Mouse (Mus musculus): Measurements from ENCODE around the gene Myh11. TPM values are rescaled to one million over a fixed set of nuclear protein-coding genes. Genes with fewer than 3 reads are reported as not detected.
"Not testable (repeated sequence)": the region's sequence is repeated elsewhere in the genome, so short reads cannot be mapped to it uniquely, and the experiment has no call there.

The Myh11 gene
- polyA plus RNA-seq, 1 experiment = not detected

DNA sequence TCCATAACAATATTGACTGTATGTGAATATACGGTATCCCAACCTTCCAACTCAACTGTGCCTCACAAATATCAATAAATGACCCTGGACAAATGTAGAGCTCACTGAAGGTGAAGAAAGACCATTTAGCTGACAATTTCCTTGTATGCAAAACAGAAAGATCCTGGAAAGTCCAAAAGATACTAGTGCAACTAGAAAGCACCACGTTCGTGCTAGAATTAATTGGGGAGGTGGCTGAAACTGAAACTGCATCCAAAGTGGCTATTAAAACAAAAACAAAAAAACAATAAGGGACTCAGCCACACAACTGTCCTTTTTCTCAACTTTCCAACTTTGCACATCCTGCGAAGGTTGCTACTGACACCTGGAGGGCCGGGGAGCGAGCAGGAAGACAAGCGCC is 132.6 kb downstream of the Myh11 start:
- peaks cover 23% of the 10 kb centered on the region for H3K36me3 ChIP-seq (replicated peaks; ENCODE audit: low read length)
- H3K4me3 ChIP-seq (replicated peaks) = peak overlapping the region; percentile 100
- peaks cover 37% of the 10 kb centered on the region for H3K4me1 ChIP-seq
- H3K27me3 ChIP-seq (replicated peaks) = no peaks in the 10 kb centered on the region
- H3K9me3 ChIP-seq = no peaks in the 10 kb centered on the region
- TF ChIP-seq FLI1 (IDR thresholded peaks at IDR 0.05; ENCODE audit: low read length) (no peak), GATA1 (IDR thresholded peaks at IDR 0.05; ENCODE audit: borderline replicate concordance, low read length) (no peak)

DNA sequence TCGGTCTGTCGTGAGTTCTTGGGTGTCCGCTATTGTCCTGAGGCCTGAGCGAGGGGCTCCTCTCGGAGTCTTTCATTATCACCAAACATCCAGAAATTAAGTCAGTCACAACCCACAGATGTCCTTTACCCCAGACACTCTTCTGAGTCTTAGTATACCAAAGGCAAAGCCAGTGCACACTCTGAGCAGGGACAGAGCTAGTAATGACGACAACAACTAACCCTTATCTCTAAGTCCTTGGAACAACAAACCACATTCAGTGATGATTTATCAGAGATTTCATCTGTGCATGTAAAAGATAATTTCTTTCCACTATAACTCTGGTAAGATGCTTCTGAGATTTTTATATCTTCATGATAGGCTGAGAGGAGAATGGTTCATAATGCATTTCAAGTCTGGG is 134.9 kb downstream of the Myh11 start:
- no peak for TF ChIP-seq GATA1 (IDR thresholded peaks at IDR 0.05; ENCODE audit: borderline replicate concordance, low read length)
- no peak for TF ChIP-seq FLI1 (IDR thresholded peaks at IDR 0.05; ENCODE audit: low read length)
- no peaks in the 10 kb centered on the region for H3K27me3 ChIP-seq (replicated peaks)
- peaks cover 27% of the 10 kb centered on the region for H3K4me1 ChIP-seq
- H3K9me3 ChIP-seq = no peaks in the 10 kb centered on the region
- peaks cover 46% of the 10 kb centered on the region for H3K36me3 ChIP-seq (replicated peaks; ENCODE audit: low read length)
- no peak overlapping the region for H3K4me3 ChIP-seq (replicated peaks)

DNA sequence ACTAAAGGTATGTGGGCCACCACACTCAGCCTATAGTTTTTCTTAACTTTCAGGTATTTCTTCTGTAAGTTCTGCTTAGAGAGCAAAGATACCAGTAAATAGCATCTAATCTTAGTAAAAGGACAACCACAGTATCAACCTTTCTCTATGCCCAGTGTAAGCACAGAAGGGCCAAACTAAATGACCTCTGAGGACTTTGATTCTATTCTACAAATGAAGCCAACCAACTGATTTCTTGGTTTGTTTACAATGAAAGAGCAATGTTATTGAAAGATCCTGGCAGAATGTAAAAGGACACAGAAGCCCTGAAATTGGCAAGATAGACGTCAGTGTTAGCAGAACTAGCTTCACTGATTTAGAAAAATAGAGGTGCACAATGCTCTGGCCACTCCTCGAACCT is 135.5 kb downstream of the Myh11 start:
- H3K27me3 ChIP-seq (replicated peaks); H3K4me3 ChIP-seq (replicated peaks); H3K9me3 ChIP-seq: not testable (repeated sequence)
- Histone ChIP-seq H3K36me3 (replicated peaks; ENCODE audit: low read length) (peaks cover 52% of the 10 kb centered on the region), H3K4me1 (peaks cover 27% of the 10 kb centered on the region)

DNA sequence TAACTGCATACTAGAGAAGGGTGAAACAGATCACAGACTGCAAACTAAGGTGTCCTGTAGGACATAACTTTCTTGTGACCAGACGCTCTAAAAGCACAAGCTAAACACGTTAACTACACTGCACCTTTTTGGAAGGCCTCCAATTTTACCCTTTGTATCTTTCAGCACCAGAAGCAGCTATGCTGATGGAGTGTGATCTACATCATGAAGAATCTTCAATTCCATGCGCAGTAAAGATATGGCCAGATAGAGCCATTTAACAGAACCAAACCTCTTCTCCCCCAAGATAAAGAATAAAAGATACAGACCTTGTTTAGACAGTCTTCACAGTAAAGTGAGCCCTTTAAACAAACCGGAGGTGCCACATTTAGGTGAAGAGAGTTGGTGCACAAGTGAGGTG is 139.5 kb downstream of the Myh11 start:
- Histone ChIP-seq H3K4me3 (replicated peaks) (no peak overlapping the region), H3K27me3 (replicated peaks) (no peaks in the 10 kb centered on the region), H3K4me1 (peaks cover 5% of the 10 kb centered on the region), H3K9me3 (no peaks in the 10 kb centered on the region), H3K36me3 (replicated peaks; ENCODE audit: low read length) (peaks cover 83% of the 10 kb centered on the region)
- TF ChIP-seq FLI1 (IDR thresholded peaks at IDR 0.05; ENCODE audit: low read length) = no peak
- TF ChIP-seq GATA1 (IDR thresholded peaks at IDR 0.05; ENCODE audit: borderline replicate concordance, low read length) = no peak

DNA sequence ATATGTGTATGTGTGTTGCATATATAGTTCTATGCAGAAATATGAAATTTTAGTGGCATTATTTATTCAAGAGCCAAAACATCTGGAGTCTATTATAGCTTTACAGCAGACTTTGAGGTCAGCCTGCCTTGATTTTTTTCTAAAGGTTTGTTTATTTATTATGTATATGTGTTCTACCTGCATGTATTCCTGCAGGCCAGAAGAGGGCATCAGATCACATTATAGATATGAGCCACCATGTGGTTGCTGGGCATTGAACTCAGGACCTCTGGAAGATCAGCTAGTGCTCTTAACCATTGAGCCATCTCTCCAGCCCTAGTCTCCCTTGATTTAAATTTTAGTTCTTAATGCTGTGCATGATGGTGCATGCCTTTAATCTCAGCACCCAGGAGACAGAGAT is 143.5 kb downstream of the Myh11 start:
- H3K4me1 ChIP-seq = no peaks in the 10 kb centered on the region; the same call in 1 of the 2 replicates
- no peak overlapping the region for H3K4me3 ChIP-seq (replicated peaks)
- H3K27me3 ChIP-seq (replicated peaks) = no peaks in the 10 kb centered on the region
- peaks cover 95% of the 10 kb centered on the region for H3K36me3 ChIP-seq (replicated peaks; ENCODE audit: low read length)
- H3K9me3 ChIP-seq = no peaks in the 10 kb centered on the region
- TF ChIP-seq FLI1 (IDR thresholded peaks at IDR 0.05; ENCODE audit: low read length) (no peak), GATA1 (IDR thresholded peaks at IDR 0.05; ENCODE audit: borderline replicate concordance, low read length) (no peak)

Other genes starting within 250 kb of the Myh11 start
- gene Nde1, start 128.1 kb downstream of the Myh11 start, polyA plus RNA-seq (2012; ENCODE audit: insufficient read depth, low replicate concordance) = 10.7 and 23.7 TPM in 2 replicates
- gene Marf1, start 128.0 kb downstream of the Myh11 start, polyA plus RNA-seq (2012; ENCODE audit: insufficient read depth, low replicate concordance) = 0.70 and 1.1 TPM in 2 replicates
- gene Fopnl, start 26.0 kb upstream of the Myh11 start, polyA plus RNA-seq (2012; ENCODE audit: insufficient read depth, low replicate concordance) = 5.5 and 17.8 TPM in 2 replicates
- 2.0 and 5.1 TPM in 2 replicates for gene Abcc1, start 70.2 kb upstream of the Myh11 start, polyA plus RNA-seq (2012; ENCODE audit: insufficient read depth, low replicate concordance)